Mouse (Mus musculus) heart, postnatal 36 days (tissue): Measurements from ENCODE around the gene Immp2l. TPM values are rescaled to one million over a fixed set of nuclear protein-coding genes. Genes with fewer than 3 reads are reported as not detected.

ENCODE experiments used
- DNase-seq, 2 experiments: peaks; one replicate each; pipeline ENCODE4 v3.0.0; 2021 to 2022
- intact Hi-C: fragments of 180-260 bp; cut with DNase I; formaldehyde crosslinking; loops from one replicate; pipeline ENCODE4 v1.15.1; 2025
- total RNA-seq, 2 experiments: library from RNA; stranded (reverse); gene quantifications; 2 replicates each; pipeline ENCODE4 v1.2.3; 2021

The Immp2l gene
- total RNA-seq, 2 experiments from 2014 or later: 20.6 to 21.6 TPM

GRCm38 (mm10) chr12:41047085-41047766, 23.3 kb downstream of the Immp2l start:
- intact Hi-C loops: no loop called here

GRCm38 (mm10) chr12:41050945-41051344, 27.1 kb downstream of the Immp2l start:
- intact Hi-C loops: no loop called here
- DNase-seq: no peak

More at GRCm38 (mm10) chr12:41047085-41047766, 23.3 kb downstream of the Immp2l start:
- DNase-seq: no peak

- intact Hi-C loops: no loop called here
- DNase-seq: no peak
These were observed 29.0 kb downstream of the Immp2l start for GRCm38 (mm10) chr12:41052897-41053296.

- intact Hi-C loops: no loop called here
- no peak for DNase-seq
These were observed 30.3 kb downstream of the Immp2l start for GRCm38 (mm10) chr12:41054006-41054791.

- no peak for DNase-seq
- intact Hi-C loops: no loop called here
These were observed 32.1 kb downstream of the Immp2l start for GRCm38 (mm10) chr12:41055941-41056340.

- no peak for DNase-seq
- intact Hi-C loops: no loop called here
These were observed 39.4 kb downstream of the Immp2l start for GRCm38 (mm10) chr12:41063281-41063680.

- DNase-seq: no peak
- intact Hi-C loops: no loop called here
These were observed 58.0 kb downstream of the Immp2l start for GRCm38 (mm10) chr12:41081843-41082242.

GRCm38 (mm10) chr12:41084370-41085089, 60.6 kb downstream of the Immp2l start:
- intact Hi-C loops: no loop called here

GRCm38 (mm10) chr12:41089931-41090366, 66.1 kb downstream of the Immp2l start:
- DNase-seq: no peak
- intact Hi-C loops: no loop called here

More at GRCm38 (mm10) chr12:41084370-41085089, 60.6 kb downstream of the Immp2l start:
- no peak for DNase-seq

- intact Hi-C loops: no loop called here
- DNase-seq: no peak
These were observed 66.9 kb downstream of the Immp2l start for GRCm38 (mm10) chr12:41090771-41091170.

- intact Hi-C loops: no loop called here
- DNase-seq: no peak
These were observed 67.4 kb downstream of the Immp2l start for GRCm38 (mm10) chr12:41091316-41091715.

GRCm38 (mm10) chr12:41096045-41096444, 72.2 kb downstream of the Immp2l start:
- no peak for DNase-seq
- intact Hi-C loops: loop anchor here (2.0 kb wide), 1 partner anchor 259 kb away; no protein-coding TSS in a partner anchor

- peak; percentile 13 to 48 for DNase-seq
- intact Hi-C loops: loop anchor here (2.0 kb wide), 1 partner anchor 261 kb away; no protein-coding TSS in a partner anchor
These were observed 73.5 kb downstream of the Immp2l start for GRCm38 (mm10) chr12:41097406-41097805.

GRCm38 (mm10) chr12:41109011-41109410, 85.1 kb downstream of the Immp2l start:
- DNase-seq: no peak
- intact Hi-C loops: no loop called here

GRCm38 (mm10) chr12:41111456-41111855, 87.6 kb downstream of the Immp2l start:
- DNase-seq: no peak
- intact Hi-C loops: loop anchor here (1.0 kb wide), 1 partner anchor 376 kb away; no protein-coding TSS in a partner anchor

- intact Hi-C loops: no loop called here
- DNase-seq: no peak
These were observed 88.2 kb downstream of the Immp2l start for GRCm38 (mm10) chr12:41112137-41112536.

GRCm38 (mm10) chr12:41118358-41118757, 94.5 kb downstream of the Immp2l start:
- intact Hi-C loops: no loop called here
- DNase-seq: no peak

GRCm38 (mm10) chr12:41119657-41120056, 95.8 kb downstream of the Immp2l start:
- intact Hi-C loops: loop anchor here (5.0 kb wide), 1 partner anchor 103 kb away; no protein-coding TSS in a partner anchor
- no peak for DNase-seq

- no peak for DNase-seq
- intact Hi-C loops: loop anchor here (5.0 kb wide), 1 partner anchor 99 kb away; no protein-coding TSS in a partner anchor
These were observed 99.3 kb downstream of the Immp2l start for GRCm38 (mm10) chr12:41123207-41123606.

- DNase-seq: no peak
- intact Hi-C loops: no loop called here
These were observed 111.0 kb downstream of the Immp2l start for GRCm38 (mm10) chr12:41134885-41135284.

GRCm38 (mm10) chr12:41159543-41159942, 135.7 kb downstream of the Immp2l start:
- intact Hi-C loops: no loop called here
- DNase-seq: no peak
